Mouse (Mus musculus): Measurements from ENCODE around the gene Ric8a. TPM values are rescaled to one million over a fixed set of nuclear protein-coding genes. Genes with fewer than 3 reads are reported as not detected.

Ric8a gene
- polyA plus RNA-seq, 1 experiment from 2014 or later, result 59.0 TPM

GRCm38 (mm10) chr7:140912846-140913482, 56.2 kb downstream of the Ric8a start:
- peak; percentile 41 for ATAC-seq (ENCODE audit: low read depth)
- H3K4me3 ChIP-seq (ENCODE audit: low read length), result no peak overlapping the region
- H3K4me1 ChIP-seq (replicated peaks; ENCODE audit: control insufficient read depth, insufficient read depth, low read length), result peaks cover 4% of the 10 kb centered on the region; the same call in 1 of the 2 replicates
- H3K9me3 ChIP-seq (ENCODE audit: control insufficient read depth, low read length), result no peaks in the 10 kb centered on the region
- WGBS, result 49% methylated on average over 5 of the region's 5 CpGs
- H3K4me2 ChIP-seq (ENCODE audit: low read depth, low read length), result no peak overlapping the region
- H3K36me3 ChIP-seq (ENCODE audit: control insufficient read depth, insufficient read depth, low read length), result no peaks in the 10 kb centered on the region
- no peak overlapping the region for H3K9ac ChIP-seq (ENCODE audit: low read length)
- no peak overlapping the region for H3K27ac ChIP-seq (ENCODE audit: low read length)
- H3K27me3 ChIP-seq (ENCODE audit: control insufficient read depth, insufficient read depth, low read depth, low read length), result no peaks in the 10 kb centered on the region

Other genes with a start within 250 kb of the Ric8a start
- not detected in 2 replicates for gene Olfr61, start 228.0 kb upstream of the Ric8a start, polyA plus RNA-seq (2015; fragmentation: Nextera tagmentation; extraction: Ambion mirVana)
- gene Olfr53, start 210.5 kb upstream of the Ric8a start, polyA plus RNA-seq (2015; fragmentation: Nextera tagmentation; extraction: Ambion mirVana), result not detected in 2 replicates
- not detected in 2 replicates for gene Olfr539, start 197.0 kb upstream of the Ric8a start, polyA plus RNA-seq (2015; fragmentation: Nextera tagmentation; extraction: Ambion mirVana)
- gene Olfr45, start 175.0 kb upstream of the Ric8a start, polyA plus RNA-seq (2015; fragmentation: Nextera tagmentation; extraction: Ambion mirVana), result not detected in 2 replicates
- not detected in 2 replicates for gene Olfr541, start 159.7 kb upstream of the Ric8a start, polyA plus RNA-seq (2015; fragmentation: Nextera tagmentation; extraction: Ambion mirVana)
- gene Cyp2e1, start 93.2 kb upstream of the Ric8a start, polyA plus RNA-seq (2015; fragmentation: Nextera tagmentation; extraction: Ambion mirVana), result 0.43 and 0.63 TPM in 2 replicates
- gene Syce1, start 69.1 kb upstream of the Ric8a start, polyA plus RNA-seq (2015; fragmentation: Nextera tagmentation; extraction: Ambion mirVana), result 0.24 and 0.40 TPM in 2 replicates
- gene Zfp941, start 34.8 kb upstream of the Ric8a start, polyA plus RNA-seq (2015; fragmentation: Nextera tagmentation; extraction: Ambion mirVana), result 0.38 and 0.74 TPM in 2 replicates
- 5.5 and 9.7 TPM in 2 replicates for gene Urah, start 21.9 kb upstream of the Ric8a start, polyA plus RNA-seq (2015; fragmentation: Nextera tagmentation; extraction: Ambion mirVana)
- gene Scgb1c1, start 11.4 kb upstream of the Ric8a start, polyA plus RNA-seq (2015; fragmentation: Nextera tagmentation; extraction: Ambion mirVana), result 0.39 TPM in 1 of 2 replicates, not detected in the other
- not detected in 2 replicates for gene Odf3, start 9.2 kb upstream of the Ric8a start, polyA plus RNA-seq (2015; fragmentation: Nextera tagmentation; extraction: Ambion mirVana)
- gene Gm45785, start 626 bp upstream of the Ric8a start, polyA plus RNA-seq (2015; fragmentation: Nextera tagmentation; extraction: Ambion mirVana), result not detected in 2 replicates
- 40.3 and 44.2 TPM in 2 replicates for gene Bet1l, start 620 bp downstream of the Ric8a start, polyA plus RNA-seq (2015; fragmentation: Nextera tagmentation; extraction: Ambion mirVana)
- 211 and 213 TPM in 2 replicates for gene Psmd13, start 25.0 kb downstream of the Ric8a start, polyA plus RNA-seq (2015; fragmentation: Nextera tagmentation; extraction: Ambion mirVana)
- 23.5 and 25.4 TPM in 2 replicates for gene Sirt3, start 25.4 kb downstream of the Ric8a start, polyA plus RNA-seq (2015; fragmentation: Nextera tagmentation; extraction: Ambion mirVana)
- 10.0 and 14.1 TPM in 2 replicates for gene Cox8b, start 43.5 kb downstream of the Ric8a start, polyA plus RNA-seq (2015; fragmentation: Nextera tagmentation; extraction: Ambion mirVana)
- gene Nlrp6, start 63.9 kb downstream of the Ric8a start, polyA plus RNA-seq (2015; fragmentation: Nextera tagmentation; extraction: Ambion mirVana), result 0.16 and 0.88 TPM in 2 replicates
- gene Pgghg, start 84.4 kb downstream of the Ric8a start, polyA plus RNA-seq (2015; fragmentation: Nextera tagmentation; extraction: Ambion mirVana), result 20.5 and 23.4 TPM in 2 replicates
- 2.8 and 6.6 TPM in 2 replicates for gene Ifitm5, start 93.3 kb downstream of the Ric8a start, polyA plus RNA-seq (2015; fragmentation: Nextera tagmentation; extraction: Ambion mirVana)
- gene Gm45717, start 99.0 kb downstream of the Ric8a start, polyA plus RNA-seq (2015; fragmentation: Nextera tagmentation; extraction: Ambion mirVana), result 0.67 TPM in 1 of 2 replicates, not detected in the other
- 949 and 984 TPM in 2 replicates for gene Ifitm2, start 99.0 kb downstream of the Ric8a start, polyA plus RNA-seq (2015; fragmentation: Nextera tagmentation; extraction: Ambion mirVana)
- 38.8 and 49.1 TPM in 2 replicates for gene Ifitm1, start 110.3 kb downstream of the Ric8a start, polyA plus RNA-seq (2015; fragmentation: Nextera tagmentation; extraction: Ambion mirVana)
- gene Ifitm3, start 153.8 kb downstream of the Ric8a start, polyA plus RNA-seq (2015; fragmentation: Nextera tagmentation; extraction: Ambion mirVana), result 262 and 316 TPM in 2 replicates
- 1.5 and 1.8 TPM in 2 replicates for gene Ifitm6, start 161.0 kb downstream of the Ric8a start, polyA plus RNA-seq (2015; fragmentation: Nextera tagmentation; extraction: Ambion mirVana)
- not detected in 2 replicates for gene Gm17387, start 172.2 kb downstream of the Ric8a start, polyA plus RNA-seq (2015; fragmentation: Nextera tagmentation; extraction: Ambion mirVana)
- gene B4galnt4, start 204.1 kb downstream of the Ric8a start, polyA plus RNA-seq (2015; fragmentation: Nextera tagmentation; extraction: Ambion mirVana), result 3.2 and 3.8 TPM in 2 replicates
- gene Pkp3, start 221.3 kb downstream of the Ric8a start, polyA plus RNA-seq (2015; fragmentation: Nextera tagmentation; extraction: Ambion mirVana), result 16.6 and 18.5 TPM in 2 replicates
- gene Sigirr, start 243.6 kb downstream of the Ric8a start, polyA plus RNA-seq (2015; fragmentation: Nextera tagmentation; extraction: Ambion mirVana), result 17.7 and 20.4 TPM in 2 replicates

Measured in lung, embryonic 16.5 days (tissue).